Mouse (Mus musculus) hindbrain, embryonic 16.5 days (tissue): ENCODE results near the gene Dnase1l3. TPM values are rescaled to one million over a fixed set of nuclear protein-coding genes. Genes with fewer than 3 reads are reported as not detected.
A peak's percentile ranks its signal among the peaks of the same experiment; 100 is the strongest.

Source experiments
- ATAC-seq: fragments of 200-750 bp; cut with Nextera tagmentation; 2 replicates; pipeline ENCODE4 v1.8.0; 2017; ENCODE audit warnings: moderate TSS enrichment, moderate library complexity
- H3K27ac ChIP-seq: fragments of 300-500 bp; sonication (generic); 2 replicates; pipeline ENCODE4 v1.5.1; 2014; ENCODE audit warnings: low read depth, mild to moderate bottlenecking, control low read depth, low read length, moderate library complexity
- H3K27me3 ChIP-seq: fragments of 300-500 bp; sonication (generic); replicated peaks from 2 replicates; pipeline ENCODE4 v1.6.1; 2014; ENCODE audit warnings: low read length; ENCODE audit not compliant: control insufficient read depth, insufficient read depth
- H3K36me3 ChIP-seq: fragments of 300-500 bp; sonication (generic); 2 replicates; pipeline ENCODE4 v1.6.1; 2014; ENCODE audit warnings: mild to moderate bottlenecking, low read length, moderate library complexity, mixed read lengths; ENCODE audit not compliant: control insufficient read depth, insufficient read depth
- H3K4me1 ChIP-seq: fragments of 300-500 bp; sonication (generic); 2 replicates; pipeline ENCODE4 v1.6.1; 2014; ENCODE audit warnings: low read depth, low read length; ENCODE audit not compliant: control insufficient read depth, insufficient read depth
- H3K4me2 ChIP-seq: fragments of 300-500 bp; sonication (generic); 2 replicates; pipeline ENCODE4 v1.6.1; 2014; ENCODE audit warnings: mild to moderate bottlenecking, low read length, control low read depth, moderate library complexity
- H3K4me3 ChIP-seq: fragments of 300-500 bp; sonication (generic); 2 replicates; pipeline ENCODE4 v1.5.1; 2014; ENCODE audit warnings: mild to moderate bottlenecking, low read length, control low read depth, moderate library complexity
- H3K9ac ChIP-seq: fragments of 300-500 bp; sonication (generic); 2 replicates; pipeline ENCODE4 v1.6.1; 2014; ENCODE audit warnings: low read depth, mild to moderate bottlenecking, control low read depth, low read length, moderate library complexity
- H3K9me3 ChIP-seq: fragments of 300-500 bp; sonication (generic); 2 replicates; pipeline ENCODE4 v1.6.1; 2014; ENCODE audit warnings: mild to moderate bottlenecking, low read length, moderate library complexity; ENCODE audit not compliant: control insufficient read depth
- WGBS: fragments of 180-500 bp; shearing (Covaris S2); extraction: QIAGEN DNeasy Blood & Tissue Kit; methylation state at CpG from one replicate; pipeline ENCODE4 v1.1.7; 2014; 5-methylcytosine and 5-hydroxymethylcytosine counted together
- polyA plus RNA-seq: library from polyadenylated mRNA; unstranded; fragments of >200 nt; fragmentation: Nextera tagmentation; extraction: Ambion mirVana; gene quantifications from 2 replicates; pipeline ENCODE4 v1.2.1, GENCODE M21; 2015

The Dnase1l3 gene
- polyA plus RNA-seq, 1 experiment from 2014 or later: 0.08 TPM

- peak overlapping the region; percentile 24; the same call in 1 of the 2 replicates for H3K9ac ChIP-seq
- H3K9me3 ChIP-seq: no peaks in the 10 kb centered on the region
- no peak overlapping the region for H3K27ac ChIP-seq
- peak; percentile 43 for ATAC-seq
- WGBS: 14% methylated on average over 17 of the region's 17 CpGs
- no peak overlapping the region; the same call in 1 of the 2 replicates for H3K4me2 ChIP-seq
- peaks cover 2% of the 10 kb centered on the region; the same call in 1 of the 2 replicates for H3K4me1 ChIP-seq
- peaks cover 25% of the 10 kb centered on the region for H3K36me3 ChIP-seq
- H3K4me3 ChIP-seq: no peak overlapping the region
- H3K27me3 ChIP-seq: no peaks in the 10 kb centered on the region
Measured at GRCm38 (mm10) chr14:7937052-7937630, 57.2 kb downstream of the Dnase1l3 start.

DNA sequence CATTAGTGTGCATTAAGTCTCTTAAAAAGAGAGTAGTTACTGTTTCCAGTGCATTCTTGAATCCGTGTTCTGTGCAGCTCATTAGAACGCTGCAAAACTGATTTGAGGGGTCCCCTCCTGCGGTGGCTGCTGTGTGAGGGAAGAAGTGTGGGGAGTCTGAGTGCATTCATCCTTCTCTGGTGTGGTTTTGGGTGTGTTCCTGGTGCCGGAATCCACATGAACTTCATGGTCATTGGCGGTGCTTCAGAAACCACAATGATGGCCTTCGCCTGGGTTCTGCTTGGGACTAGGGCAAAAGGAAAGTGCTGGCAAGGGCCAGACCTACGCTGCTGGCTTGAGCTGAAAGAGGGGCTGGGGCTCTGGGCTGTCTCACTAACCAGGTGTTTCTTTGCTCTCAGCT, 60.2 kb downstream of the Dnase1l3 start:
- no peaks in the 10 kb centered on the region for H3K27me3 ChIP-seq
- peaks cover 33% of the 10 kb centered on the region for H3K36me3 ChIP-seq
- H3K4me2 ChIP-seq: no peak overlapping the region
- H3K4me1 ChIP-seq: peaks cover 2% of the 10 kb centered on the region; the same call in 1 of the 2 replicates
- no peak overlapping the region for H3K4me3 ChIP-seq
- no peak overlapping the region for H3K27ac ChIP-seq
- 97% methylated on average over 7 of the region's 7 CpGs for WGBS
- H3K9ac ChIP-seq: no peak overlapping the region
- no peaks in the 10 kb centered on the region for H3K9me3 ChIP-seq
- no peak for ATAC-seq

- 92% methylated on average over 4 of the region's 4 CpGs for WGBS
- H3K4me1 ChIP-seq: peaks cover 2% of the 10 kb centered on the region; the same call in 1 of the 2 replicates
- H3K9ac ChIP-seq: no peak overlapping the region
- H3K4me2 ChIP-seq: no peak overlapping the region
- H3K27ac ChIP-seq: no peak overlapping the region
- ATAC-seq: no peak
- no peaks in the 10 kb centered on the region for H3K9me3 ChIP-seq
- H3K4me3 ChIP-seq: no peak overlapping the region
- no peaks in the 10 kb centered on the region for H3K27me3 ChIP-seq
- peaks cover 47% of the 10 kb centered on the region for H3K36me3 ChIP-seq
Measured at GRCm38 (mm10) chr14:7932151-7932550, 62.2 kb downstream of the Dnase1l3 start.

DNA sequence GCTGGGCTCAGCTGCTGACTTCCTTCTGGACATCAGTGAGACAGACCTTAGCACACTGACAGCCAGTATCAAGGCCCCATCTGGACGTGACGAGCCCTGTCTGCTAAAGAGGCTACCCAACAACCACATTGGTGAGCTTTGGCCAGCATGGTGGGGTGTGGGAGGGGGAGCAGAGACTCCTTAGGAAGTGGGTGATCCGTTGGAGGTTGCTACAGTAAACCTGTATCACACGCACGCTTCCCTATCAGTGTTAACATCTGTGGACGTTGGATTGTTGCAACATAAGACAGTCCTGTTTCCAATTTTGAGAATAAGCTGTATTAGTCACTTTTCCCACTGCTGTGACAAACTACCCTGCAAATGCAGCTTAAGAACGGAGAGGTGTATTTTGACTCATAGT, 65.3 kb downstream of the Dnase1l3 start:
- no peaks in the 10 kb centered on the region for H3K27me3 ChIP-seq
- H3K36me3 ChIP-seq: peaks cover 44% of the 10 kb centered on the region
- no peak for ATAC-seq
- no peaks in the 10 kb centered on the region for H3K4me1 ChIP-seq
- no peak overlapping the region for H3K27ac ChIP-seq
- WGBS: 87% methylated on average over 7 of the region's 7 CpGs
- no peak overlapping the region for H3K9ac ChIP-seq
- H3K4me2 ChIP-seq: no peak overlapping the region
- no peaks in the 10 kb centered on the region for H3K9me3 ChIP-seq
- no peak overlapping the region for H3K4me3 ChIP-seq

DNA sequence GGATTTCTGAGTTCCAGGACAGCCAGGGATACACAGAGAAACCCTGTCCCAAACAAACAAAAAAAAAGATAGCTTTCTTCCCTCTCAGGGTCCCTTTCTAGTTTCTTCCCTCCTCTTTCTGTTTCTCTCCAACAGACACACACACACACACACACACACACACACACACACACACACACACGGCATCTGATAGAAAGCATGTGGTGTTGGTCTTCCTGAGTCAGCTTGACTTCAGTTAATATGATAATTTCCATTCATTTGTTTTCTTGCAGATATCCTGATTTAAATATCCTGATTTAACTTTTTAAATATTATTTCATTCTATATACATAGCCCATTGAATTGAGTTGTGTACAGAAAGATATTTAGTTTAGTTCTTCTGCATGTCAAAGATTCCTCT, 66.0 kb downstream of the Dnase1l3 start:
- 85% methylated on average over 1 of the region's 1 CpGs for WGBS
- H3K4me1 ChIP-seq: no peaks in the 10 kb centered on the region
- H3K9me3 ChIP-seq: no peaks in the 10 kb centered on the region
- H3K4me3 ChIP-seq: no peak overlapping the region
- H3K4me2 ChIP-seq: no peak overlapping the region
- no peak overlapping the region for H3K9ac ChIP-seq
- H3K27me3 ChIP-seq: no peaks in the 10 kb centered on the region
- peaks cover 46% of the 10 kb centered on the region for H3K36me3 ChIP-seq
- H3K27ac ChIP-seq: no peak overlapping the region
- no peak for ATAC-seq

GRCm38 (mm10) chr14:7923635-7924034, 70.7 kb downstream of the Dnase1l3 start:
- Histone ChIP-seq H3K36me3 (peaks cover 41% of the 10 kb centered on the region), H3K4me1 (no peaks in the 10 kb centered on the region), H3K9ac (no peak overlapping the region), H3K4me2 (no peak overlapping the region), H3K27me3 (no peaks in the 10 kb centered on the region), H3K9me3 (no peaks in the 10 kb centered on the region), H3K27ac (no peak overlapping the region), H3K4me3 (no peak overlapping the region)
- no peak for ATAC-seq

DNA sequence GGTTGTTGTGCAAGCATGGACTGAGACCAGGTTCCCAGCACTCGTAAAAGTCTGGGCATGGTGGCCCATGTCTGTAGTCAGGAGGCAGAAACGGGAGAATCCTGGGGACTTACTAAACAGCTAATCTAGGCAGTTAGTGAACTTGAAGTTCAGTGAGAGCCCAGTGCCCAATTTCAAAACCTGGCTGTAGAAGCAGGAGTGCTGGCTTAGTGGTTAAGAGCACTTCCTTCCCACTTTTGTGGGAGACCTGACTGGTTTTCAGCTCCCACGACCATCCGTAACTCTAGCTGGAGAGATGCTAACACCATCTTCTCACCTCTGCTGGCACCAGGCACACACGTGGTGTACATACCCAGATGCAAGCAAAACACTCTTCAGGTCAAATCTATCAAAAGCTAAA, 72.9 kb downstream of the Dnase1l3 start:
- Histone ChIP-seq H3K4me3 (no peak overlapping the region), H3K9ac (no peak overlapping the region), H3K27me3 (no peaks in the 10 kb centered on the region), H3K9me3 (no peaks in the 10 kb centered on the region), H3K4me2 (no peak overlapping the region), H3K4me1 (no peaks in the 10 kb centered on the region), H3K36me3 (peaks cover 36% of the 10 kb centered on the region), H3K27ac (no peak overlapping the region)
- no peak for ATAC-seq
- 94% methylated on average over 5 of the region's 5 CpGs for WGBS

DNA sequence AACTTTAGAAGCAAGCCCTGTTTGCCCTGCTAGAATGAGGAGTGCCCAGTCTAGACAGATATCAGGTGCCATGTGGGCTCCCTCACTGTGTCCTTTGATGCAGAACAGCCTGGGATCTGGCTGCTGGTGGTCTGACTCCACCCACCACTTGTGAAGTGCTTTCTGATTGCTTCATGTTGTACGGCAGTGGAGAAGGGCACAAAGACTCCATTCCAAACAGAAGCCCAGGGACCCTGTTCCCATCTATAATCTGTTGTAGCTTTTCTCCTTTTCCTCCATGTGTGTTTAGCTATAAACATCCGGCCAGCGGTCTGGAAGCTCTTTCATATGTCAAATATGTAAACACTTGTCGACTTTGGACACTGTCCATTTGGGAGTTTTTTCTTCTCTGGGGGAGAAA, 74.5 kb downstream of the Dnase1l3 start:
- Histone ChIP-seq H3K9ac (no peak overlapping the region), H3K9me3 (no peaks in the 10 kb centered on the region), H3K36me3 (peaks cover 42% of the 10 kb centered on the region), H3K4me2 (no peak overlapping the region), H3K27me3 (no peaks in the 10 kb centered on the region), H3K27ac (no peak overlapping the region), H3K4me3 (no peak overlapping the region), H3K4me1 (no peaks in the 10 kb centered on the region)
- 77% methylated on average over 4 of the region's 4 CpGs for WGBS
- ATAC-seq: no peak

DNA sequence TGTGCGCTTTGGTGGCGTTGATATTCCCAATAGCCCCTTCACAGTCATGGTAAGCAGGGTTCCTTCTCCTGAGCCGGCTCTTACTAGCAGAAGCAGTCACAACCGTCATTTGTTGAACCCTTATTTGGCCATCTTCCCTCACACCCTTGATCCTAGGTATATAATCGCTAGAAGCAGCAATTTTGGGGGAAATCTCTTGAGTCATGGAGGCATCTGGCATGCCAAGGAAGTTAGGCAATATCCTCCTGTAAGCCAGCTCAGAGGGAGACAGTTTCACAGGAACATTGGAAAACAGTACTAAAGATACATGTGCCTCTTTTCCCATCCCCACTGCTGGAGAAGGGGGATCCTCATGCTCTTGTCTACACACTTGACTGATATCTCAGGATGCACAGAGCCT, 75.1 kb downstream of the Dnase1l3 start:
- Histone ChIP-seq H3K9me3 (no peaks in the 10 kb centered on the region), H3K4me3 (no peak overlapping the region), H3K36me3 (peaks cover 43% of the 10 kb centered on the region), H3K9ac (no peak overlapping the region), H3K27me3 (no peaks in the 10 kb centered on the region), H3K4me2 (no peak overlapping the region), H3K4me1 (no peaks in the 10 kb centered on the region), H3K27ac (no peak overlapping the region)
- 94% methylated on average over 5 of the region's 5 CpGs for WGBS
- no peak for ATAC-seq
